Mouse (Mus musculus): ENCODE results near the gene Lcn10. TPM values are rescaled to one million over a fixed set of nuclear protein-coding genes. Genes with fewer than 3 reads are reported as not detected.
"Not testable (repeated sequence)": the region's sequence is repeated elsewhere in the genome, so short reads cannot be mapped to it uniquely, and the experiment has no call there.

The Lcn10 gene
- polyA plus RNA-seq, 1 experiment, result not detected

- H3K27ac ChIP-seq (ENCODE audit: insufficient read depth, low read length), result no peak overlapping the region
- no peak for TF ChIP-seq CTCF (IDR thresholded peaks at IDR 0.05; ENCODE audit: extremely low read depth, insufficient read depth, low read length)
- TF ChIP-seq POLR2A (IDR thresholded peaks at IDR 0.05; ENCODE audit: extremely low read depth, insufficient read depth, low read length), result no peak
- H3K4me1 ChIP-seq (ENCODE audit: control insufficient read depth, insufficient read depth, low read length), result no peaks in the 10 kb centered on the region; the same call in 1 of the 2 replicates
- no peak overlapping the region for H3K4me3 ChIP-seq (ENCODE audit: insufficient read depth, low read length)
These were observed 21.1 kb upstream of the Lcn10 start for GRCm38 (mm10) chr2:25661245-25661970.

- H3K27ac ChIP-seq (ENCODE audit: insufficient read depth, low read length), result no peak overlapping the region
- no peaks in the 10 kb centered on the region for H3K4me1 ChIP-seq (ENCODE audit: control insufficient read depth, insufficient read depth, low read length)
- no peak overlapping the region for H3K4me3 ChIP-seq (ENCODE audit: insufficient read depth, low read length)
- TF ChIP-seq CTCF (IDR thresholded peaks at IDR 0.05; ENCODE audit: extremely low read depth, insufficient read depth, low read length), result peak; percentile 67
- no peak for TF ChIP-seq POLR2A (IDR thresholded peaks at IDR 0.05; ENCODE audit: extremely low read depth, insufficient read depth, low read length)
These were observed 19.0 kb upstream of the Lcn10 start for GRCm38 (mm10) chr2:25663511-25663910.

- TF ChIP-seq POLR2A (IDR thresholded peaks at IDR 0.05; ENCODE audit: extremely low read depth, insufficient read depth, low read length) (no peak), CTCF (IDR thresholded peaks at IDR 0.05; ENCODE audit: extremely low read depth, insufficient read depth, low read length) (no peak)
- Histone ChIP-seq H3K4me3 (ENCODE audit: insufficient read depth, low read length) (no peak overlapping the region), H3K27ac (ENCODE audit: insufficient read depth, low read length) (no peak overlapping the region), H3K4me1 (ENCODE audit: control insufficient read depth, insufficient read depth, low read length) (no peaks in the 10 kb centered on the region)
These were observed 18.4 kb upstream of the Lcn10 start for GRCm38 (mm10) chr2:25664125-25664524.

DNA sequence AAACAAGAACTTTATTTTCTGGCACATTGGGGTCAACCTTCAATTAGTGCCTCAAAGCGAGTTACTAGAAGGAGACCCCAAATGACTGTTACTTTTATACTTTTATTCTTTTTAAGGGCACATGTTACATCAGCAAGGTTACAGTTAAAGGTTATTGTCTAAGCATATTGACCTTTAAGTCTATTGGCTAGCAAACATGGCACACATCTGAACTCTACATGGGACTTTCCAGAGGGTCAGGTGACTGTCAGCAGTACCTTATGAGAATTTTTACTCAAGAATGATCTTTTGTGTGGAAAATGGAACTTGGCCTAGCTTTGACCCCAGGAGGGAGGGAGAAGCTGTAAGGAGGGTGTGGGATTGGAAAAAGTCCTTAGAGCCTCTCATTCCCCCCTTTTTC lies 16.0 kb upstream of the Lcn10 start:
- TF ChIP-seq CTCF (IDR thresholded peaks at IDR 0.05; ENCODE audit: extremely low read depth, insufficient read depth, low read length), result no peak
- TF ChIP-seq POLR2A (IDR thresholded peaks at IDR 0.05; ENCODE audit: extremely low read depth, insufficient read depth, low read length), result no peak
- no peak overlapping the region for H3K27ac ChIP-seq (ENCODE audit: insufficient read depth, low read length)
- H3K4me1 ChIP-seq (ENCODE audit: control insufficient read depth, insufficient read depth, low read length), result no peaks in the 10 kb centered on the region
- H3K4me3 ChIP-seq (ENCODE audit: insufficient read depth, low read length), result no peak overlapping the region

GRCm38 (mm10) chr2:25676486-25676885 lies 6.0 kb upstream of the Lcn10 start, which contains the start of gene Lcn6:
TSS of gene Lcn6 (plus strand) at chr2:25676786.
- no peak within 1 kb of the TSS for H3K27ac ChIP-seq (ENCODE audit: insufficient read depth, low read length)

DNA sequence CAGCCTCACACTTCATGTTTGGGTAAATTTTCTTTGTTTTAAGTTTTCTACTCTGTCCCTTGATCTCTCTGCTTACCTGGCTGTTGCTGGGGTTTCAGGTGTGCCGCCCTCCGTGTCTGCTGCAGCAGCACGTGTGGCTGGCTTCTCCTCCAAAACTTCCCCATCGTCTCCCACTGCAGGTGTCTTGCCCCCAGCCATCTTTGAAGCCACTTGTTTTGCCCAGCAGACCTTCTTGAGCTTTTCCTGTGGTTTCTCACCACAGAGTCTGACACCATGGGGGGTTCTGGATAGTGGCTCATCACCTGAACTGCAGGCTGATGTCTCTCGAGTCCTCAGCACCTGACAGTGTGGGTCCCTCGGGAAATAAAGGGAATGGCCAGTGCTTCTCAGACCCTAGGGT lies 3.0 kb upstream of the Lcn10 start:
- no peaks in the 10 kb centered on the region for H3K4me1 ChIP-seq (ENCODE audit: control insufficient read depth, insufficient read depth, low read length)
- no peak overlapping the region for H3K4me3 ChIP-seq (ENCODE audit: insufficient read depth, low read length)
- H3K27ac ChIP-seq (ENCODE audit: insufficient read depth, low read length), result no peak overlapping the region
- TF ChIP-seq CTCF (IDR thresholded peaks at IDR 0.05; ENCODE audit: extremely low read depth, insufficient read depth, low read length), result no peak
- TF ChIP-seq POLR2A (IDR thresholded peaks at IDR 0.05; ENCODE audit: extremely low read depth, insufficient read depth, low read length), result no peak

More at GRCm38 (mm10) chr2:25676486-25676885, 6.0 kb upstream of the Lcn10 start, which contains the start of gene Lcn6:
- TF ChIP-seq CTCF (IDR thresholded peaks at IDR 0.05; ENCODE audit: extremely low read depth, insufficient read depth, low read length) (no peak), POLR2A (IDR thresholded peaks at IDR 0.05; ENCODE audit: extremely low read depth, insufficient read depth, low read length) (no peak)
- no peaks in the 10 kb centered on the region for H3K4me1 ChIP-seq (ENCODE audit: control insufficient read depth, insufficient read depth, low read length)
- H3K4me3 ChIP-seq (ENCODE audit: insufficient read depth, low read length), result no peak within 1 kb of the TSS

DNA sequence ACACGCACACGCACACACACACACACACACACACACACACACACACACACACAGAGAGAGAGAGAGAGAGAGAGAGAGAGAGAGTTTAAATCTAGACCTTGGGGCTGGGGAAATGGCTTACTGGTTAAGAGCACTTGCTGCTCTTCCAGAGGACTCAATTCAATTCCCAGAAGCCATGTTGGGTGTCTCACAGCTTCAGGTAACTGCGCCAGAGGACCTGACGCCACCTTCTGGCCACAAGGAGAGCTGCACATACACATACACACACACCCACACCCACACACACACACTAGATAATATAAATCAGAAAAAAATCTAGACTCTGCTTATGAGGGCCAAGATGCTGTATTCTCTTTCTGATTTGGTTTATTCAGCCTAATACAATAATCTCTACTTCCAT lies 4.4 kb downstream of the Lcn10 start:
- Histone ChIP-seq H3K27ac (ENCODE audit: insufficient read depth, low read length) (no peak overlapping the region), H3K4me1 (ENCODE audit: control insufficient read depth, insufficient read depth, low read length) (no peaks in the 10 kb centered on the region), H3K4me3 (ENCODE audit: insufficient read depth, low read length) (no peak overlapping the region)
- no peak for TF ChIP-seq POLR2A (IDR thresholded peaks at IDR 0.05; ENCODE audit: extremely low read depth, insufficient read depth, low read length)
- no peak for TF ChIP-seq CTCF (IDR thresholded peaks at IDR 0.05; ENCODE audit: extremely low read depth, insufficient read depth, low read length)

- TF ChIP-seq CTCF (IDR thresholded peaks at IDR 0.05; ENCODE audit: extremely low read depth, insufficient read depth, low read length) (peak; percentile 77), POLR2A (IDR thresholded peaks at IDR 0.05; ENCODE audit: extremely low read depth, insufficient read depth, low read length) (no peak)
- Histone ChIP-seq H3K27ac (ENCODE audit: insufficient read depth, low read length) (no peak overlapping the region), H3K4me1 (ENCODE audit: control insufficient read depth, insufficient read depth, low read length) (no peaks in the 10 kb centered on the region), H3K4me3 (ENCODE audit: insufficient read depth, low read length) (no peak overlapping the region)
These were observed 12.1 kb downstream of the Lcn10 start for GRCm38 (mm10) chr2:25694605-25695004.

GRCm38 (mm10) chr2:25696951-25697350 lies 14.4 kb downstream of the Lcn10 start:
- Histone ChIP-seq H3K27ac (ENCODE audit: insufficient read depth, low read length) (no peak overlapping the region), H3K4me3 (ENCODE audit: insufficient read depth, low read length) (no peak overlapping the region), H3K4me1 (ENCODE audit: control insufficient read depth, insufficient read depth, low read length) (no peaks in the 10 kb centered on the region)
- TF ChIP-seq POLR2A (IDR thresholded peaks at IDR 0.05; ENCODE audit: extremely low read depth, insufficient read depth, low read length), result no peak
- no peak for TF ChIP-seq CTCF (IDR thresholded peaks at IDR 0.05; ENCODE audit: extremely low read depth, insufficient read depth, low read length)

- H3K27ac ChIP-seq (ENCODE audit: insufficient read depth, low read length), result no peak overlapping the region
- H3K4me3 ChIP-seq (ENCODE audit: insufficient read depth, low read length), result no peak overlapping the region
- TF ChIP-seq CTCF (IDR thresholded peaks at IDR 0.05; ENCODE audit: extremely low read depth, insufficient read depth, low read length) (no peak), POLR2A (IDR thresholded peaks at IDR 0.05; ENCODE audit: extremely low read depth, insufficient read depth, low read length) (no peak)
- no peaks in the 10 kb centered on the region for H3K4me1 ChIP-seq (ENCODE audit: control insufficient read depth, insufficient read depth, low read length)
These were observed 16.2 kb downstream of the Lcn10 start for GRCm38 (mm10) chr2:25698696-25699095.

- H3K4me1 ChIP-seq (ENCODE audit: control insufficient read depth, insufficient read depth, low read length); H3K4me3 ChIP-seq (ENCODE audit: insufficient read depth, low read length): not testable (repeated sequence)
These were observed 17.2 kb downstream of the Lcn10 start, which contains the start of gene Obp2a for GRCm38 (mm10) chr2:25699743-25700142. TSS of gene Obp2a (plus strand) at chr2:25700043.

More at GRCm38 (mm10) chr2:25699743-25700142, 17.2 kb downstream of the Lcn10 start, which contains the start of gene Obp2a:
- not testable (repeated sequence) for H3K27ac ChIP-seq (ENCODE audit: insufficient read depth, low read length)

Data from cortical plate, adult 2 months (tissue).